Mouse (Mus musculus) ES-E14 (cell line): Measurements from ENCODE around the gene Mynn. TPM values are rescaled to one million over a fixed set of nuclear protein-coding genes. Genes with fewer than 3 reads are reported as not detected.
A peak's percentile ranks its signal among the peaks of the same experiment; 100 is the strongest.

Experiments
- DNase-seq: peaks from one replicate; pipeline ENCODE4 v3.0.0-alpha.2; 2013; ENCODE audit warnings: low read depth, low spot score
- H3K27ac ChIP-seq: 2 replicates; pipeline ENCODE4 v1.5.1; 2012; ENCODE audit warnings: low read depth, mild to moderate bottlenecking, low read length, moderate library complexity, mixed read lengths; ENCODE audit not compliant: poor library complexity, insufficient read depth, severe bottlenecking
- H3K36me3 ChIP-seq: 2 replicates; pipeline ENCODE4 v1.6.1; 2012; ENCODE audit warnings: mild to moderate bottlenecking, low read length, moderate library complexity, mixed read lengths; ENCODE audit not compliant: control insufficient read depth, poor library complexity, insufficient read depth, severe bottlenecking
- H3K4me1 ChIP-seq, 2 experiments: fragments of 150-350 bp in 1 of 2; sonication (generic) in 1 of 2; 2 replicates each; pipeline ENCODE4 v1.6.1; 2012; ENCODE audit warnings: low read length in 2 of 2, mild to moderate bottlenecking in 1 of 2, mixed read lengths in 1 of 2; ENCODE audit not compliant: control insufficient read depth in 2 of 2, insufficient read depth in 2 of 2, poor library complexity in 1 of 2
- H3K4me3 ChIP-seq, 2 experiments: fragments of 150-350 bp in 1 of 2; sonication (generic) in 1 of 2; 2 replicates each; pipeline ENCODE4 v1.5.1; 2012; ENCODE audit warnings: low read length in 2 of 2, low read depth in 1 of 2, mild to moderate bottlenecking in 1 of 2, mixed read lengths in 1 of 2; ENCODE audit not compliant: insufficient read depth in 1 of 2, poor library complexity in 1 of 2, severe bottlenecking in 1 of 2
- H3K9ac ChIP-seq: 2 replicates; pipeline ENCODE4 v1.6.1; 2012; ENCODE audit warnings: low read depth, mild to moderate bottlenecking, low read length, mixed read lengths; ENCODE audit not compliant: poor library complexity, insufficient read depth, severe bottlenecking
- H3K9me3 ChIP-seq: fragments of 150-350 bp; sonication (generic); 2 replicates; pipeline ENCODE4 v1.6.1; 2012; ENCODE audit warnings: low read depth, mild to moderate bottlenecking, low read length; ENCODE audit not compliant: control insufficient read depth, insufficient read depth
- CHD2 ChIP-seq: IDR thresholded peaks from 2 replicates; pipeline ENCODE4 v1.6.1; 2014; ENCODE audit warnings: mild to moderate bottlenecking, low read depth, low read length, inconsistent platforms
- HCFC1 ChIP-seq: IDR thresholded peaks from 2 replicates; pipeline ENCODE4 v1.6.1; 2012; ENCODE audit warnings: low read length, inconsistent platforms, borderline replicate concordance; ENCODE audit not compliant: insufficient read depth
- MAFK ChIP-seq: IDR thresholded peaks from 2 replicates; pipeline ENCODE4 v1.6.1; 2014; ENCODE audit warnings: mild to moderate bottlenecking, low read depth, low read length, inconsistent platforms; ENCODE audit not compliant: insufficient read depth
- ZC3H11A ChIP-seq: IDR thresholded peaks from 2 replicates; pipeline ENCODE4 v1.6.1; 2012; ENCODE audit warnings: low read depth, mild to moderate bottlenecking, inconsistent platforms, low read length, borderline replicate concordance
- ZNF384 ChIP-seq: IDR thresholded peaks from 2 replicates; pipeline ENCODE4 v1.6.1; 2012; ENCODE audit warnings: low read depth, low read length, inconsistent platforms
- in situ Hi-C, 2 experiments: fragments of 600-800 bp; cut with MboI; formaldehyde crosslinking; loops; one replicate each; pipeline ENCODE4 v1.15.1; 2025; ENCODE audit warnings: low sequenced_read_pairs in 2 of 2, inconsistent platforms in 1 of 2; ENCODE audit not compliant: unreplicated experiment in 2 of 2
- total RNA-seq: library from RNA; depleted of rRNA; stranded (reverse); fragments of 300-350 nt; gene quantifications from 2 replicates; pipeline ENCODE4 v1.2.3, GENCODE M21; 2012

The Mynn gene
- total RNA-seq, 1 experiment: 18.5 TPM

DNA sequence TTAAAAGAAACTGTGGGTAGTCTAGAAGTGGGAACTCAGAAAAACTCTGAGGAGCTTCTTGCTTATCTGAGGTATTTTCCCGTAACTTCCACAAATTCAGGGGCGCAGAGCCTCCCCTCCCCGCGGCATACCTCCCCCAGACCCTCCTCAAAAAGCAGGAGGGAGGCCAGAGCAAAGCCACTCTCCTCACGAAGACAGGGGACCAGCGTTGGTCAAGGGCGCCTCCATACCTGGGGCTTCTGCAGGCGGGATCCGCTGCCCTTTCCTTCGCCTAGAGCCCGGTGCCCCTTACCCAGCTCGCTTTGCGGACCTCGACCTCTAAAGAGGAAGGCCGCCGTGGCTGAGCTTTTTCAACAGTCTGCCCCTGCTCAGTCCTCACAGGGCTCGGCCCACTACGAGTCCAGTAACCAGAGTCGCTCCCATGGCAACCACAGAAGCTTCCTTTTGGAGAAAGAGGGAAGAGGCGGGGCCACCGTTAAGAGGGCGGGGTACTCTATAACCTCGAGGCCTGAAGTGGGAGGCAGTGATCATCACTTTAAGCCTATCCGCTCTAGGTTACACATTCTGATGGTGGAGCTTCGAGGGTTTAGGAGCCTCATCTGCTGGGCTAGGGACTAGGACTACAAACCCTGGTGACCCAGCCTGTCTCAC lies 45.7 kb downstream of the Mynn start, which contains the start of gene Lrrc34:
Gene Lrrc34 (minus strand): TSS at position 430 of the 651 bp plus-strand sequence.
- TF ChIP-seq ZC3H11A (no peak), HCFC1 (no peak), CHD2 (no peak), ZNF384 (no peak), MAFK (no peak)
- DNase-seq: peak; percentile 97
- Histone ChIP-seq H3K36me3 (peaks cover 8% of the 10 kb centered on the region), H3K4me1 (peaks cover 0 to 16% of the 10 kb centered on the region in 2 experiments; a peak in 3 of 4 replicates), H3K27ac (peak within 1 kb of the TSS; percentile 88), H3K9me3 (no peaks in the 10 kb centered on the region), H3K4me3 (peak within 1 kb of the TSS; percentile 50 to 78), H3K9ac (peak within 1 kb of the TSS; percentile 82)
- in situ Hi-C loops: no loop called here

DNA sequence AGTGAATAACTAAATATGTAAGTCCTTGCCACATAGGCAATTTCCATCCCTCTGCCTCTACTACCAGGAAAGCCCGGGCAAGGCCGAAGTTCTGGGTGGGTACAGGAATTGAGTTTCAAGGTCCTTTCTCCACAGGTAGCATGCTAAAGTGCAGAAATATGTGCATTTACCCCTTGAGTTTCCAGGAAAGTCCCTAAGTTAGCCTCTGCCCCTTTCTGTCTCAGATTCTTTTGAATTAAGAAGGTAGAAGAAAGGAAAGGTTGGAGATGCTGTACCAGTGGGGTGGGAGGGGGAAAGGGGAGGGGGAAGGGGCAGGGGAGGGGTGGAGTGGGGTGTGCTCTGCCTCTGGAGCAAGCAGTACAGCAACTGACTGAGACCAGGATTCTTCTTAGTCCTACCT lies 46.6 kb downstream of the Mynn start:
- no peaks in the 10 kb centered on the region for H3K9me3 ChIP-seq
- peak; percentile 19 for DNase-seq
- in situ Hi-C loops: no loop called here
- peaks cover 5% of the 10 kb centered on the region; the same call in 1 of the 2 replicates for H3K36me3 ChIP-seq
- no peak overlapping the region for H3K9ac ChIP-seq
- TF ChIP-seq ZC3H11A (no peak), ZNF384 (no peak), HCFC1 (no peak), CHD2 (no peak), MAFK (no peak)
- H3K4me1 ChIP-seq: peaks cover 0 to 16% of the 10 kb centered on the region in 2 experiments; a peak in 3 of 4 replicates
- peak overlapping the region; percentile 23 to 50 for H3K4me3 ChIP-seq
- peak overlapping the region; percentile 78; the same call in 1 of the 2 replicates for H3K27ac ChIP-seq

DNA sequence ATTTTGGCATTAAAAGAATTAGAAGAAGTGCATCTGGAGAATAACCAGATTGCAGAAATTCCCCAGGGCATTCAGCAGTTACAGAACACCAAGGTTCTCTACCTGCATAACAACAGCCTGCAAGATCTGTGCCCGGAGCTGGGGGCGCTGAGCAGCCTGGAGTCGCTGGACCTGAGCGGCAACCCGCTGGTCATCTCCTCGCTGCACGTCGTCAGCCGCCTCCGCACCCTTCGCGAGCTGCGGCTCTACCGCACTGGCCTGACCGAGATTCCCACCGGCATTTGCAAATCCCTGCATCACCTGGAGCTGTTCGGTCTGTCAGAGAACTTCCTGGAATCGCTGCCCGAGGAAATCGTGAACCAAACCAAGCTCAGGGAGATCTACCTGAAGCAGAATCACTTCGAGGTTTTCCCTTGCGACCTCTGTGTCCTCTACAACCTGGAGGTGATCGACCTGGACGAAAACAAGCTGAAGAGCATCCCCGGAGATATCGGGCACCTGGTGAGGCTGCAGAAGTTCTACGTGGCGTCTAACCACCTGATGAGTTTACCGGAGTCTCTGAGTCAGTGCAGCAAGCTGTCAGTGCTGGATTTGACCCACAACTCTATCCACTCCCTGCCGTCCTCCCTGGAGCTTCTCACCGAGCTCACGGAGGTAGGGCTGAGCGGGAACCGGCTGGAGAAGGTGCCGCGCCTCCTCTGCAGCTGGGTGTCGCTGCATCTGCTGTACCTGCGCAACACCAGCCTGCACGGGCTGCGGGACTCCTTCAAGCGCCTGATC lies 48.4 kb downstream of the Mynn start:
- no peaks in the 10 kb centered on the region; the same call in 1 of the 2 replicates for H3K36me3 ChIP-seq
- H3K4me1 ChIP-seq: peaks cover 0 to 16% of the 10 kb centered on the region in 2 experiments; a peak in 3 of 4 replicates
- no peak for TF ChIP-seq ZC3H11A
- no peak for TF ChIP-seq HCFC1
- TF ChIP-seq ZNF384: no peak
- no peak for TF ChIP-seq MAFK
- no peak for TF ChIP-seq CHD2
- no peaks in the 10 kb centered on the region for H3K9me3 ChIP-seq
- H3K27ac ChIP-seq: no peak overlapping the region
- peak overlapping the region; percentile 56 to 79 for H3K4me3 ChIP-seq
- DNase-seq: peak; percentile 17
- H3K9ac ChIP-seq: peak overlapping the region; percentile 1
- in situ Hi-C loops: no loop called here

DNA sequence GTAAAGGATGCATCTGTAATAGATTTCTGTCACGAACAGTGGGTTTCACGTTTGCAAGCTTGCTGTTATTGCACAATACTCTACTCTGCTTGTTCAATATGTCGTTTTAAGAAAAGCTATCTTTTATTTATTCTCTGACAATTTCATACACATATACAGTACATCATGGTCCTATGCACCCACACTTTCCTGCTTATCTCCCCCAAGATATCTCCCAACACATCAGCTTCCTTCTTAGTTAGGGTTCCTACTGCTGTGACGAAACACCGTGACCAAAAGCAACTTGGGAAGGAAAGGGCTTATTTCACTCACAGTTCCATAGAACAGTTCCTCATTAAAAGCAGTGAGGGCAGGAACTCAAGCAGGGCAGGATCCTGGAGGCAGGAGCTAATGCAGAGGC lies 54.1 kb downstream of the Mynn start:
- in situ Hi-C loops: no loop called here

More for the DNA sequence above, 54.1 kb downstream of the Mynn start:
- H3K4me1 ChIP-seq: peaks cover 7 to 8% of the 10 kb centered on the region in 2 experiments; a peak in 3 of 4 replicates
- H3K36me3 ChIP-seq: no peaks in the 10 kb centered on the region; the same call in 1 of the 2 replicates
- H3K9me3 ChIP-seq: no peaks in the 10 kb centered on the region
- TF ChIP-seq CHD2 (no peak), MAFK (no peak), HCFC1 (no peak), ZC3H11A (no peak), ZNF384 (no peak)
- no peak overlapping the region for H3K9ac ChIP-seq
- DNase-seq: no peak
- no peak overlapping the region for H3K4me3 ChIP-seq
- H3K27ac ChIP-seq: no peak overlapping the region
